Mouse (Mus musculus): ENCODE measurements around the gene Cdcp1. TPM values are rescaled to one million over a fixed set of nuclear protein-coding genes. Genes with fewer than 3 reads are reported as not detected.

The Cdcp1 gene
- total and polyA plus RNA-seq, 3 experiments, result 0.11 TPM; not detected in 2

DNA sequence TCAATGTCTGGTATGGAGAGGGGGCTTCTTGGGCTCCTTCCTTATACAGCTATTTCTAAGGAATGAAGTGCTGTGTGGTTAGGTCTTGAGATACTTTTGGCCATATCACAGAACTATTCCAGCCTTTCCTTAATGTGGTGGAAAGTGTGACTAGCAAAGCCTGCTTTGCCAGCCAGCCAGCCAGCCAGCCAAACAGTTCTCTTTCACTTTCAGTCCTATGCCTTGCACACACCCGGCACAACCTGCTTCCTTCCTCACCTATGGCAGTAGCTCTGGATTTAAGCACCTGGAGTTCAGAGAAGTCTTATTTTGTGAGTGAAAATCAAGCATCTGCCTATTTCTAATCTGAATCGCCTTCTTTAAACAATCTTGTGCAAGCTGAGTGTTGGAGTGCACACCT lies 23.8 kb upstream of the Cdcp1 start:
- Histone ChIP-seq H3K36me3 (replicated peaks) (no peaks in the 10 kb centered on the region), H3K4me3 (ENCODE audit: low read depth, low read length) (no peak overlapping the region), H3K4me1 (ENCODE audit: insufficient read depth, low read depth, low read length) (no peaks in the 10 kb centered on the region), H3K9me3 (replicated peaks) (no peaks in the 10 kb centered on the region), H3K27me3 (ENCODE audit: insufficient read depth, low read length) (peaks cover 9% of the 10 kb centered on the region)
- ATAC-seq (ENCODE audit: extremely low read depth, insufficient number of reproducible peaks, low FRiP score, poor library complexity, severe bottlenecking) (no peak), DNase-seq (ENCODE audit: low spot score) (no peak)
- TF ChIP-seq TAL1 (conservative IDR thresholded peaks at IDR 0.05; ENCODE audit: low read depth, low read length), result no peak
- TF ChIP-seq GATA2 (IDR thresholded peaks at IDR 0.05; ENCODE audit: borderline replicate concordance, low read depth, low read length), result no peak
- TF ChIP-seq GATA1 (IDR thresholded peaks at IDR 0.05; ENCODE audit: borderline replicate concordance, low read length), result no peak
- TF ChIP-seq POLR2AphosphoS5 (IDR thresholded peaks at IDR 0.05; ENCODE audit: insufficient replicate concordance, low read depth, low read length), result no peak
- TF ChIP-seq CTCF (IDR thresholded peaks at IDR 0.05; ENCODE audit: low read depth, low read length), result no peak

DNA sequence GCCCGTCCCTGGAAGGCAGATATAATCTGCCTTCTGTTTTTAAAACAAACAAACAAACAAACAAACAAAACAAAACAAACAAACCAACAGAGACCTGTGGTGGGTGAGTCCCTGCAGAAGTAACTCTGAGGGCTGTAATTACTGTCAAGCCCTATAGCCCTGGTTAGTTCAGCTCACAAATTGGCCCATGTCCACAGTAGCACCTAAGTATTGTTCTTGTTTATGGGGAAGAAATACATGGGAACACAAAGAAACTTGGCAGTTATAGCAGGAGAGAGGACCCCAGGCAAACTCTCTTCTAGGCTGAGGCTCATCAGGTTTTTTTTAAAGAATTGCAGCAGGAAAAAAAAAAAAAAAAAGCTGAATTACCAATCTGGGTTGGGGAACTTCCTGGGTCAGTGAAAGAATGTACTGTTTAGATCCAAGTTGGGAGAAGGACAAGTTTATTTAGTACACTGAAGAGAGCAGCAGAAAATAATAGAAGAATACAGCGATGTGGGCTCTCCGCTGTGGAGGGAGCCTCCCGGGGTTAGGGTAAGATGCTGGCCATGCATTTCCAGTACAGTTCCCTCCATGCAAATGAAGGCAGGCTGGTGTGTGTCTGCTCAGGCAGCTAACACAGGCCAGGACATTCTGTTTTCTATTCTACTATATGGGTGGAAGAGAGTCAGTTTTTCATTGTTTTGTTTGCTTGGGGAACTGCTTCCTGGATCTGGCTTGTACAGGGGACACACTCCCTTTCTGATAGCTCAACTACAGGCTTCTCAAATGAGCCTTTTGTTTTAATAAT lies 22.6 kb upstream of the Cdcp1 start:
- no peak for TF ChIP-seq GATA2 (IDR thresholded peaks at IDR 0.05; ENCODE audit: borderline replicate concordance, low read depth, low read length)
- no peak for TF ChIP-seq GATA1 (IDR thresholded peaks at IDR 0.05; ENCODE audit: borderline replicate concordance, low read length)
- TF ChIP-seq TAL1 (conservative IDR thresholded peaks at IDR 0.05; ENCODE audit: low read depth, low read length), result no peak
- TF ChIP-seq POLR2AphosphoS5 (IDR thresholded peaks at IDR 0.05; ENCODE audit: insufficient replicate concordance, low read depth, low read length), result no peak
- no peak for TF ChIP-seq CTCF (IDR thresholded peaks at IDR 0.05; ENCODE audit: low read depth, low read length)
- DNase-seq (ENCODE audit: low spot score), result no peak
- Histone ChIP-seq H3K4me3 (ENCODE audit: low read depth, low read length) (no peak overlapping the region), H3K36me3 (replicated peaks) (no peaks in the 10 kb centered on the region), H3K27me3 (ENCODE audit: insufficient read depth, low read length) (peaks cover 8% of the 10 kb centered on the region), H3K9me3 (replicated peaks) (no peaks in the 10 kb centered on the region), H3K4me1 (ENCODE audit: insufficient read depth, low read depth, low read length) (no peaks in the 10 kb centered on the region)
- no peak for ATAC-seq (ENCODE audit: extremely low read depth, insufficient number of reproducible peaks, low FRiP score, poor library complexity, severe bottlenecking)

DNA sequence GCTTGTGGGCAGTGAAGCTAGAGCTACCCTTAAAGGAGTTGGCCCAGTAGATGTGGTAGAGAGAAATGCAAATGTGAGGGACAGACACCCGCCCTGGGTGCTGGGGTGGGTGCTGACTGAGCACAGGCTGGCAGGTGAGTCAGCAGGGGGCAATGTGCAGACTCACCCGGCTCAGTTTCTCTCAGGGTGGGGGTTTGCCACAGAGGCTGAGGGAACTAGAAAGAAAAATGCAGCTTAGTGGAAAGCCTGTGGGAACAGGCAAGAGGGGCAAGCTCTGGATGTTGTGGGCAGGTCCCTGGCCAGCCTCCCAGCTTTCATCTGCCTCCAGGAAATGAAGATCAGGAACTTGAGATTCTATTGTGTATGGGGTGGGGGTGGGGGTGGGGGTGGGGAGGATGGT lies 21.9 kb upstream of the Cdcp1 start:
- no peak for ATAC-seq (ENCODE audit: extremely low read depth, insufficient number of reproducible peaks, low FRiP score, poor library complexity, severe bottlenecking)
- H3K9me3 ChIP-seq (replicated peaks), result no peaks in the 10 kb centered on the region
- peaks cover 8% of the 10 kb centered on the region for H3K27me3 ChIP-seq (ENCODE audit: insufficient read depth, low read length)
- H3K4me1 ChIP-seq (ENCODE audit: insufficient read depth, low read depth, low read length), result no peaks in the 10 kb centered on the region
- DNase-seq (ENCODE audit: low spot score), result no peak
- H3K36me3 ChIP-seq (replicated peaks), result no peaks in the 10 kb centered on the region
- TF ChIP-seq TAL1 (conservative IDR thresholded peaks at IDR 0.05; ENCODE audit: low read depth, low read length) (no peak), GATA1 (IDR thresholded peaks at IDR 0.05; ENCODE audit: borderline replicate concordance, low read length) (no peak), POLR2AphosphoS5 (IDR thresholded peaks at IDR 0.05; ENCODE audit: insufficient replicate concordance, low read depth, low read length) (no peak), CTCF (IDR thresholded peaks at IDR 0.05; ENCODE audit: low read depth, low read length) (no peak), GATA2 (IDR thresholded peaks at IDR 0.05; ENCODE audit: borderline replicate concordance, low read depth, low read length) (no peak)
- no peak overlapping the region for H3K4me3 ChIP-seq (ENCODE audit: low read depth, low read length)

DNA sequence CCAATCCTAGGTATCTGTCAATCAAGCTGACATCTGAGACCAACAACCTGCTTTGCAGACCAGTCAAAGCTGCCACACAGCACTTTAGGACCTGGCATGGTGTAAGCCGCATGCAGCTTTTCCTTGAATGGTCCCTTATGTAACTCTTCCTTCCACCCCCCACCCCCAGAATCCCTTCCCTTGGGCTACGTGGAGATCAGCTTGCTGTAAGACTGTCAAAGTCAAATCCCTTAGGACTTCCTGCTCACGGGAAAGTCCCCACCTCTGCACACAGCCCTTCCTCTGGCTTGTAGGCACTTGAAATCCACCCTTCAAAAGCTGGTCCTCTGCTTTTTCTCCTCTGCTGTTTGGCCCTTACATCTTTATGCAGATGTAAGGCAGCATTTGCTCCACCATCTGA lies 19.8 kb upstream of the Cdcp1 start:
- Histone ChIP-seq H3K4me1 (ENCODE audit: insufficient read depth, low read depth, low read length) (no peaks in the 10 kb centered on the region), H3K9me3 (replicated peaks) (no peaks in the 10 kb centered on the region), H3K27me3 (ENCODE audit: insufficient read depth, low read length) (peaks cover 5% of the 10 kb centered on the region), H3K4me3 (ENCODE audit: low read depth, low read length) (no peak overlapping the region), H3K36me3 (replicated peaks) (no peaks in the 10 kb centered on the region)
- no peak for DNase-seq (ENCODE audit: low spot score)
- no peak for TF ChIP-seq TAL1 (conservative IDR thresholded peaks at IDR 0.05; ENCODE audit: low read depth, low read length)
- no peak for TF ChIP-seq CTCF (IDR thresholded peaks at IDR 0.05; ENCODE audit: low read depth, low read length)
- no peak for TF ChIP-seq POLR2AphosphoS5 (IDR thresholded peaks at IDR 0.05; ENCODE audit: insufficient replicate concordance, low read depth, low read length)
- TF ChIP-seq GATA2 (IDR thresholded peaks at IDR 0.05; ENCODE audit: borderline replicate concordance, low read depth, low read length), result no peak
- no peak for TF ChIP-seq GATA1 (IDR thresholded peaks at IDR 0.05; ENCODE audit: borderline replicate concordance, low read length)
- no peak for ATAC-seq (ENCODE audit: extremely low read depth, insufficient number of reproducible peaks, low FRiP score, poor library complexity, severe bottlenecking)

DNA sequence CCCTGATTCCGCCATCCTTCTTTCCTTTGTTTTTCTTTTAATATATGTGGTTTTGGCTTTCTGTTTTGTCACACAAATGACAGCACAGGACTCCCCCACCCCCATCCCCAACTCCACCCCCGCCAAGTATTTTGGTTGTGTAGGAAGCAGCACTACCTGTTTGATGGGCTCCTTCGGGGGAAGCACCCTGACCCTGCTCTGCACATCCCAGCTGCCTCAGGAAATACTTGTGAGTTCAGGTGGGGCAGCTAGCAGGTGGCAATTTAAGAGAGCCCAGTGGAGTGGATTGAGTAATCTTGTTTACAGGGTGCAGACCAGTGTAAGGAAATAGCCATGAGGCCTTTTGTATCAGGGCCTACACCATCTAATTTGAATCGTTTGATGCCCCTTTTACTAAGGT lies 14.0 kb upstream of the Cdcp1 start:
- no peak overlapping the region for H3K4me3 ChIP-seq (ENCODE audit: low read depth, low read length)
- H3K9me3 ChIP-seq (replicated peaks), result no peaks in the 10 kb centered on the region
- H3K4me1 ChIP-seq (ENCODE audit: insufficient read depth, low read depth, low read length), result no peaks in the 10 kb centered on the region
- ATAC-seq (ENCODE audit: extremely low read depth, insufficient number of reproducible peaks, low FRiP score, poor library complexity, severe bottlenecking) (no peak), DNase-seq (ENCODE audit: low spot score) (no peak)
- no peaks in the 10 kb centered on the region for H3K36me3 ChIP-seq (replicated peaks)
- H3K27me3 ChIP-seq (ENCODE audit: insufficient read depth, low read length), result peaks cover 5% of the 10 kb centered on the region; the same call in 1 of the 2 replicates
- TF ChIP-seq POLR2AphosphoS5 (IDR thresholded peaks at IDR 0.05; ENCODE audit: insufficient replicate concordance, low read depth, low read length) (no peak), GATA1 (IDR thresholded peaks at IDR 0.05; ENCODE audit: borderline replicate concordance, low read length) (no peak), CTCF (IDR thresholded peaks at IDR 0.05; ENCODE audit: low read depth, low read length) (no peak), TAL1 (conservative IDR thresholded peaks at IDR 0.05; ENCODE audit: low read depth, low read length) (no peak), GATA2 (IDR thresholded peaks at IDR 0.05; ENCODE audit: borderline replicate concordance, low read depth, low read length) (no peak)

DNA sequence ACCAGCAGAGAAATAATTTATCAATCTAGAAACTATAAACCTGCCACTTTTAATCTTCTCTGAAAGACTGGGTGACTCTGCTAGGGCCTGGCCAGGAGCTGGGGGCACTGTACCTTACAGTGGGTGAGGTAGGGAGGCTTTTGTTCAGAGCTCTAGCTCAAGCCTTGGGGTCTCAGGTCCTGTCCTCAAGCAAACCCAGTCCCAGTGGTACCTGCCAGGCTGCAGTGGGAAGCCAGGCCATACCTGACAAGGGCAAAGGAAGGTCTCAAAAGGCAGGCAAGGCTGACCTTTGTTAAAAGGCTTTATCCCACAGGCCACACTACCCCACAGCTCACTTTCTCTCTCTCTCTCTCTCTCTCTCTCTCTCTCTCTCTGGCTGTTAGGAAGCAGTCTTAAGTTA lies 12.8 kb upstream of the Cdcp1 start:
- Histone ChIP-seq H3K27me3 (ENCODE audit: insufficient read depth, low read length) (peaks cover 3% of the 10 kb centered on the region; the same call in 1 of the 2 replicates), H3K36me3 (replicated peaks) (no peaks in the 10 kb centered on the region), H3K4me3 (ENCODE audit: low read depth, low read length) (no peak overlapping the region), H3K4me1 (ENCODE audit: insufficient read depth, low read depth, low read length) (no peaks in the 10 kb centered on the region), H3K9me3 (replicated peaks) (no peaks in the 10 kb centered on the region)
- ATAC-seq (ENCODE audit: extremely low read depth, insufficient number of reproducible peaks, low FRiP score, poor library complexity, severe bottlenecking) (no peak), DNase-seq (ENCODE audit: low spot score) (no peak)
- no peak for TF ChIP-seq GATA1 (IDR thresholded peaks at IDR 0.05; ENCODE audit: borderline replicate concordance, low read length)

All from G1E (cell line).